In the genomic region with DNA sequence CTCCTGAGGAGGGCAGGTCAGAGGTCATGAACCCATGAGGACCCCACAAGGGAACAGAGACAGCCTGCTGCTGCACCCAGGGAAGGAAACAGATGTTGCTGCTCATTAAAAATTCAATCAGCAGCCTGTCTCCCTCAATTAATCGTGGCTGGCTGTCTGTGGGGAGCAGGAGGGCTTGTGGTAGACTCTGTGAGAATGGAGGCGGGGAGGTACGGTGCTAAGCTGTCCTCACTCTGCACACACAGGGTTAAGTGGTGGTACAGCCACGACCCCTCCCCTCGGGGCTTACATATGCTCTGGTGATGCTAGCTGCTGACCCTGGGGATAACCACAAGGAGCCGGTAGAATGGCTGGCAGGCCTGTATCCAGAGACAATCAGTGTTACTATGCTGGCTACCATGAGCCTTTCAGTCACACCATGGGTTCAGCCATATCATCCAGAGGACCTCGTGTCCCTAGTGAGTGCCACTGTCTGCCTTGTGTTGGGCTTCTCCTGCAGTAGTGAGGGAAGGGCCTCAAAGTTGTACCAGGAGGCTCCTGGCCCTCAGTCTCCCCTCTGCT, we compare ENCODE assay signal across 8 mouse cellular contexts. TPM values are rescaled to one million over a fixed set of nuclear protein-coding genes. Genes with fewer than 3 reads are reported as not detected.
A peak's percentile ranks its signal among the peaks of the same experiment; 100 is the strongest.
DNase-seq lines count a peak whose midpoint lies in the region; ATAC-seq and TF ChIP-seq lines count a peak whose summit lies in the region.

No protein-coding gene starts in this region.

- TF ChIP-seq CTCF in olfactory bulb, adult 2 months (IDR thresholded peaks at IDR 0.05; ENCODE audit: insufficient read depth, low read depth, low read length) = no peak

- H3K4me2 ChIP-seq in kidney, embryonic 15.5 days = no peak overlapping the region
- no peak overlapping the region for H3K4me2 ChIP-seq in kidney, embryonic 16.5 days (replicated peaks; ENCODE audit: low read depth, low read length)
- no peak overlapping the region for H3K4me2 ChIP-seq in embryonic facial prominence, embryonic 13.5 days
- no peak overlapping the region for H3K4me2 ChIP-seq in hindbrain, embryonic 16.5 days (ENCODE audit: low read length)

- WGBS in kidney, embryonic 15.5 days = 27% methylated on average over 7 of the region's 7 CpGs
- WGBS in kidney, embryonic 16.5 days = 35% methylated on average over 7 of the region's 7 CpGs
- WGBS in embryonic facial prominence, embryonic 13.5 days = 10% methylated on average over 7 of the region's 7 CpGs
- WGBS in hindbrain, embryonic 16.5 days = 12% methylated on average over 7 of the region's 7 CpGs
- 32% methylated on average over 7 of the region's 7 CpGs for WGBS in olfactory bulb, adult 2 months

- no peaks in the 10 kb centered on the region for H3K27me3 ChIP-seq in kidney, embryonic 15.5 days
- no peaks in the 10 kb centered on the region for H3K27me3 ChIP-seq in kidney, embryonic 16.5 days (ENCODE audit: insufficient read depth, low read length)
- no peaks in the 10 kb centered on the region for H3K27me3 ChIP-seq in embryonic facial prominence, embryonic 13.5 days
- no peaks in the 10 kb centered on the region for H3K27me3 ChIP-seq in hindbrain, embryonic 16.5 days (replicated peaks; ENCODE audit: control insufficient read depth, insufficient read depth, low read length)

- peaks cover 55% of the 10 kb centered on the region for H3K4me1 ChIP-seq in kidney, embryonic 15.5 days
- peaks cover 54% of the 10 kb centered on the region for H3K4me1 ChIP-seq in kidney, embryonic 16.5 days (ENCODE audit: insufficient read depth, low read length)
- H3K4me1 ChIP-seq in embryonic facial prominence, embryonic 13.5 days = peaks cover 67% of the 10 kb centered on the region
- peaks cover 52% of the 10 kb centered on the region for H3K4me1 ChIP-seq in hindbrain, embryonic 16.5 days (ENCODE audit: control insufficient read depth, insufficient read depth, low read depth, low read length)
- peaks cover 71% of the 10 kb centered on the region for H3K4me1 ChIP-seq in olfactory bulb, adult 2 months (ENCODE audit: control insufficient read depth, insufficient read depth, low read length)

- H3K27ac ChIP-seq in kidney, embryonic 15.5 days = 0 out of 2 replicates have a peak overlapping the region, but pooled peaks have one; percentile 88
- H3K27ac ChIP-seq in kidney, embryonic 16.5 days (ENCODE audit: low read length) = no peak overlapping the region
- peak overlapping the region; percentile 51 for H3K27ac ChIP-seq in embryonic facial prominence, embryonic 13.5 days
- H3K27ac ChIP-seq in hindbrain, embryonic 16.5 days (ENCODE audit: low read depth, low read length) = peak overlapping the region; percentile 13; the same call in 1 of the 2 replicates
- H3K27ac ChIP-seq in olfactory bulb, adult 2 months (ENCODE audit: insufficient read depth, low read depth, low read length) = peak overlapping the region; percentile 34

- no peak for DNase-seq in ovary, postnatal 10 days (ENCODE audit: low spot score)
- DNase-seq in lung, postnatal 36 days = no peak
- DNase-seq in urinary bladder, postnatal 36 days (ENCODE audit: low spot score in 2 of 2) = no peak

- ATAC-seq in kidney, embryonic 15.5 days (replicated peaks; ENCODE audit: low FRiP score) = no peak
- ATAC-seq in kidney, embryonic 16.5 days (ENCODE audit: low FRiP score, low TSS enrichment) = no peak
- no peak for ATAC-seq in embryonic facial prominence, embryonic 13.5 days (ENCODE audit: insufficient number of reproducible peaks, insufficient read depth, low FRiP score, low TSS enrichment, low read depth)
- no peak for ATAC-seq in hindbrain, embryonic 16.5 days

- H3K9ac ChIP-seq in kidney, embryonic 15.5 days = no peak overlapping the region
- no peak overlapping the region for H3K9ac ChIP-seq in kidney, embryonic 16.5 days (replicated peaks; ENCODE audit: low read length)
- H3K9ac ChIP-seq in embryonic facial prominence, embryonic 13.5 days = 0 out of 2 replicates have a peak overlapping the region, but pooled peaks have one; percentile 8
- H3K9ac ChIP-seq in hindbrain, embryonic 16.5 days (ENCODE audit: low read depth, low read length) = no peak overlapping the region

- no peak for TF ChIP-seq POLR2A in olfactory bulb, adult 2 months (IDR thresholded peaks at IDR 0.05; ENCODE audit: insufficient read depth, low read depth, low read length)

- no peaks in the 10 kb centered on the region for H3K9me3 ChIP-seq in kidney, embryonic 15.5 days (replicated peaks)
- H3K9me3 ChIP-seq in kidney, embryonic 16.5 days (ENCODE audit: low read length) = 0 out of 2 replicates have a peak, but pooled peaks cover 6% of the 10 kb centered on the region
- H3K9me3 ChIP-seq in embryonic facial prominence, embryonic 13.5 days = no peaks in the 10 kb centered on the region
- no peaks in the 10 kb centered on the region for H3K9me3 ChIP-seq in hindbrain, embryonic 16.5 days (ENCODE audit: control insufficient read depth, low read length)

- peaks cover 43% of the 10 kb centered on the region for H3K36me3 ChIP-seq in kidney, embryonic 15.5 days
- H3K36me3 ChIP-seq in kidney, embryonic 16.5 days (ENCODE audit: insufficient read depth, low read length) = peaks cover 37% of the 10 kb centered on the region
- H3K36me3 ChIP-seq in embryonic facial prominence, embryonic 13.5 days = peaks cover 50% of the 10 kb centered on the region
- H3K36me3 ChIP-seq in hindbrain, embryonic 16.5 days (ENCODE audit: control insufficient read depth, insufficient read depth, low read length) = peaks cover 27% of the 10 kb centered on the region

- H3K4me3 ChIP-seq in kidney, embryonic 15.5 days (replicated peaks) = no peak overlapping the region
- H3K4me3 ChIP-seq in kidney, embryonic 16.5 days (ENCODE audit: low read length) = no peak overlapping the region
- H3K4me3 ChIP-seq in embryonic facial prominence, embryonic 13.5 days = no peak overlapping the region
- H3K4me3 ChIP-seq in hindbrain, embryonic 16.5 days (ENCODE audit: low read length) = no peak overlapping the region
- no peak overlapping the region for H3K4me3 ChIP-seq in olfactory bulb, adult 2 months (ENCODE audit: insufficient read depth, low read depth, low read length)

RNA-seq across cellular contexts. Expression of a gene that starts 23.9 kb away (rescaled TPM):
- 107 and 110 TPM in 2 replicates for polyA plus RNA-seq in kidney, embryonic 15.5 days (2015; fragmentation: Nextera tagmentation; extraction: Ambion mirVana)
- 114 and 117 TPM in 2 replicates for polyA plus RNA-seq in kidney, embryonic 16.5 days (2015; fragmentation: Nextera tagmentation; extraction: Ambion mirVana)
- polyA plus RNA-seq in embryonic facial prominence, embryonic 13.5 days (2015; fragmentation: Nextera tagmentation; extraction: Ambion mirVana) = 98.6 and 111 TPM in 2 replicates
- 20.6 and 22.0 TPM in 2 replicates for polyA plus RNA-seq in hindbrain, embryonic 16.5 days (2015; fragmentation: Nextera tagmentation; extraction: Ambion mirVana)
- not detected in 2 replicates for polyA plus RNA-seq in olfactory bulb, adult 2 months (2012; ENCODE audit: insufficient read depth, insufficient read length, low replicate concordance, missing spikeins)

Comparison
In these comparisons a context has a peak if more than half of its experiments do, and no peak if none do; other contexts are left out.
1. RNA of a gene that starts 23.9 kb away (polyA plus RNA-seq): 114 to 117 TPM in kidney, embryonic 16.5 days, 98.6 to 111 TPM in embryonic facial prominence, embryonic 13.5 days, 107 to 110 TPM in kidney, embryonic 15.5 days and 20.6 to 22.0 TPM in hindbrain, embryonic 16.5 days; not detected in olfactory bulb, adult 2 months; every median in the first group is over 10 times any median in the second.